ENCODE assay signal across 8 mouse cellular contexts in genomic region chr9:45839139-45839981, GRCm38 (mm10). TPM values are rescaled to one million over a fixed set of nuclear protein-coding genes. Genes with fewer than 3 reads are reported as not detected.
DNase-seq lines count a peak whose midpoint lies in the region; ATAC-seq lines count a peak whose summit lies in the region.

No protein-coding gene starts in this region.

- H3K36me3 ChIP-seq in erythroblast, embryonic 14.5 days (ENCODE audit: control insufficient read depth), result no peaks in the 10 kb centered on the region
- H3K36me3 ChIP-seq in heart, embryonic 12.5 days, result no peaks in the 10 kb centered on the region
- no peaks in the 10 kb centered on the region for H3K36me3 ChIP-seq in limb, embryonic 10.5 days
- no peaks in the 10 kb centered on the region for H3K36me3 ChIP-seq in midbrain, embryonic 13.5 days

- no peaks in the 10 kb centered on the region for H3K9me3 ChIP-seq in erythroblast, embryonic 14.5 days (ENCODE audit: control insufficient read depth, low read length)
- no peaks in the 10 kb centered on the region for H3K9me3 ChIP-seq in heart, embryonic 12.5 days (replicated peaks)
- H3K9me3 ChIP-seq in limb, embryonic 10.5 days (replicated peaks), result no peaks in the 10 kb centered on the region
- no peaks in the 10 kb centered on the region for H3K9me3 ChIP-seq in midbrain, embryonic 13.5 days

- H3K9ac ChIP-seq in heart, embryonic 12.5 days, result peak overlapping the region; percentile 93
- H3K9ac ChIP-seq in midbrain, embryonic 13.5 days (replicated peaks), result peak overlapping the region; percentile 98

- peak overlapping the region; percentile 26; the same call in 1 of the 2 replicates for H3K27ac ChIP-seq in heart, embryonic 12.5 days (ENCODE audit: poor library complexity, severe bottlenecking)
- H3K27ac ChIP-seq in limb, embryonic 10.5 days, result peak overlapping the region; percentile 74
- peak overlapping the region; percentile 78 for H3K27ac ChIP-seq in midbrain, embryonic 13.5 days

- H3K4me1 ChIP-seq in erythroblast, embryonic 14.5 days (ENCODE audit: control insufficient read depth), result peaks cover 3% of the 10 kb centered on the region
- H3K4me1 ChIP-seq in heart, embryonic 12.5 days (replicated peaks), result peaks cover 20% of the 10 kb centered on the region
- H3K4me1 ChIP-seq in limb, embryonic 10.5 days, result peaks cover 26% of the 10 kb centered on the region
- H3K4me1 ChIP-seq in midbrain, embryonic 13.5 days (replicated peaks), result peaks cover 47% of the 10 kb centered on the region

- H3K27me3 ChIP-seq in erythroblast, embryonic 14.5 days (ENCODE audit: control insufficient read depth), result peaks cover 34% of the 10 kb centered on the region
- no peaks in the 10 kb centered on the region for H3K27me3 ChIP-seq in heart, embryonic 12.5 days (replicated peaks)
- no peaks in the 10 kb centered on the region for H3K27me3 ChIP-seq in limb, embryonic 10.5 days (ENCODE audit: low read depth, poor library complexity, severe bottlenecking)
- no peaks in the 10 kb centered on the region for H3K27me3 ChIP-seq in midbrain, embryonic 13.5 days

- H3K4me2 ChIP-seq in heart, embryonic 12.5 days, result peak overlapping the region; percentile 98
- H3K4me2 ChIP-seq in midbrain, embryonic 13.5 days (replicated peaks), result peak overlapping the region; percentile 97

- peak; percentile 64 for DNase-seq in cerebellum, adult 9-11 months
- peak; percentile 32 for DNase-seq in limb, embryonic 10.5 days (ENCODE audit: low spot score)
- no peak for DNase-seq in spleen, postnatal 4 days (ENCODE audit: low spot score in 2 of 2)
- DNase-seq in thymus, postnatal 25 days, result no peak

- no peak for ATAC-seq in erythroblast, adult 5-6 weeks (replicated peaks; ENCODE audit: low FRiP score, poor library complexity, severe bottlenecking)
- peak; percentile 56; the same call in 1 of the 2 replicates for ATAC-seq in heart, embryonic 12.5 days (ENCODE audit: insufficient number of reproducible peaks, low FRiP score)
- peak; percentile 13; the same call in 1 of the 2 replicates for ATAC-seq in midbrain, embryonic 13.5 days

- 7% methylated on average over 17 of the region's 17 CpGs for WGBS in heart, embryonic 12.5 days
- WGBS in limb, embryonic 10.5 days, result 16% methylated on average over 17 of the region's 17 CpGs
- 12% methylated on average over 16 of the region's 17 CpGs for WGBS in midbrain, embryonic 13.5 days

- H3K4me3 ChIP-seq in erythroblast, embryonic 14.5 days (replicated peaks), result peak overlapping the region; percentile 56
- H3K4me3 ChIP-seq in heart, embryonic 12.5 days, result peak overlapping the region; percentile 92
- H3K4me3 ChIP-seq in limb, embryonic 10.5 days, result peak overlapping the region; percentile 72
- H3K4me3 ChIP-seq in midbrain, embryonic 13.5 days (replicated peaks), result peak overlapping the region; percentile 61

RNA-seq across cellular contexts. Expression of gene Bace1, which starts 1.0 kb away (rescaled TPM):
- polyA plus RNA-seq in erythroblast, embryonic 14.5 days (2012), result 0.01 and 0.02 TPM in 2 replicates
- total RNA-seq in erythroblast, adult 5-6 weeks (2015; ENCODE audit: low replicate concordance), result 1.0 and 25.7 TPM in 2 replicates
- total RNA-seq in erythroblast, adult 5-6 weeks (2017; ENCODE audit: low replicate concordance), result 2.5 and 14.2 TPM in 2 replicates
- 21.4 and 22.0 TPM in 2 replicates for polyA plus RNA-seq in heart, embryonic 12.5 days (2016; fragmentation: Nextera tagmentation; extraction: Ambion mirVana)
- 20.3 and 22.1 TPM in 2 replicates for polyA plus RNA-seq in limb, embryonic 10.5 days (2016; fragmentation: Nextera tagmentation; extraction: Ambion mirVana)
- polyA plus RNA-seq in midbrain, embryonic 13.5 days (2015; fragmentation: Nextera tagmentation; extraction: Ambion mirVana), result 47.0 and 50.6 TPM in 2 replicates

RNA-seq across cellular contexts. Expression of gene Cep164, which starts 10.9 kb away (rescaled TPM):
- 2.7 and 3.3 TPM in 2 replicates for polyA plus RNA-seq in erythroblast, embryonic 14.5 days (2012)
- total RNA-seq in erythroblast, adult 5-6 weeks (2015; ENCODE audit: low replicate concordance), result 27.3 and 34.7 TPM in 2 replicates
- total RNA-seq in erythroblast, adult 5-6 weeks (2017; ENCODE audit: low replicate concordance), result 52.8 and 68.6 TPM in 2 replicates
- polyA plus RNA-seq in heart, embryonic 12.5 days (2016; fragmentation: Nextera tagmentation; extraction: Ambion mirVana), result 14.3 and 19.0 TPM in 2 replicates
- 22.0 and 24.1 TPM in 2 replicates for polyA plus RNA-seq in limb, embryonic 10.5 days (2016; fragmentation: Nextera tagmentation; extraction: Ambion mirVana)
- 14.9 and 15.5 TPM in 2 replicates for polyA plus RNA-seq in midbrain, embryonic 13.5 days (2015; fragmentation: Nextera tagmentation; extraction: Ambion mirVana)

Comparison
In these comparisons a context has a peak if more than half of its experiments do, and no peak if none do; other contexts are left out.
1. DNase-seq: peak in cerebellum, adult 9-11 months (single experiment) and limb, embryonic 10.5 days (single experiment); none in spleen, postnatal 4 days (0 of 2) and thymus, postnatal 25 days (single experiment).
2. H3K27ac ChIP-seq: peak in every context shown above with its lines; median percentile 78 in midbrain, embryonic 13.5 days; 74 in limb, embryonic 10.5 days; 26 in heart, embryonic 12.5 days.
3. RNA of gene Bace1, which starts 1.0 kb away (polyA plus RNA-seq): 47.0 to 50.6 TPM in midbrain, embryonic 13.5 days, 20.3 to 22.1 TPM in limb, embryonic 10.5 days and 21.4 to 22.0 TPM in heart, embryonic 12.5 days; 0.01 to 0.02 TPM in erythroblast, embryonic 14.5 days; every median in the first group is over 10 times any median in the second.
4. Peak in every context shown above with its lines, with median percentiles within 50 percentile points of each other: H3K4me3 ChIP-seq.